Mouse (Mus musculus) A20 (cell line): ENCODE data around the gene Scaf11.
"Not testable (repeated sequence)": the region's sequence is repeated elsewhere in the genome, so short reads cannot be mapped to it uniquely, and the experiment has no call there.

Source experiments
- DNase-seq: peaks from one replicate; pipeline ENCODE4 v3.0.0-alpha.2; 2011; ENCODE audit warnings: low read depth, low spot score

The Scaf11 gene

GRCm38 (mm10) chr15:96465076-96465475, 4.4 kb upstream of the Scaf11 start:
- no peak for DNase-seq

GRCm38 (mm10) chr15:96463821-96464220, 3.2 kb upstream of the Scaf11 start:
- DNase-seq: peak; percentile 25

GRCm38 (mm10) chr15:96462611-96463010, 2.0 kb upstream of the Scaf11 start:
- DNase-seq: no peak

- DNase-seq: peak; percentile 80
These were observed 1.2 kb upstream of the Scaf11 start for GRCm38 (mm10) chr15:96461541-96462512.

GRCm38 (mm10) chr15:96460451-96460729, 253 bp downstream of the Scaf11 start:
- no peak for DNase-seq

- peak; percentile 80 for DNase-seq
These were observed 747 bp downstream of the Scaf11 start for GRCm38 (mm10) chr15:96459741-96460450.

- peak; percentile 16 for DNase-seq
These were observed 2.4 kb downstream of the Scaf11 start for GRCm38 (mm10) chr15:96458273-96458672.

GRCm38 (mm10) chr15:96457338-96457664, 3.3 kb downstream of the Scaf11 start:
- DNase-seq: no peak

GRCm38 (mm10) chr15:96456651-96457337, 3.8 kb downstream of the Scaf11 start:
- DNase-seq: peak; percentile 22

- DNase-seq: no peak
These were observed 4.9 kb downstream of the Scaf11 start for GRCm38 (mm10) chr15:96455595-96456214.

- DNase-seq: no peak
These were observed 7.3 kb downstream of the Scaf11 start for GRCm38 (mm10) chr15:96453346-96453745.

- DNase-seq: no peak
These were observed 11.9 kb downstream of the Scaf11 start for GRCm38 (mm10) chr15:96448656-96449299.

GRCm38 (mm10) chr15:96446785-96447184, 13.9 kb downstream of the Scaf11 start:
- no peak for DNase-seq

GRCm38 (mm10) chr15:96441480-96441879, 19.2 kb downstream of the Scaf11 start:
- not testable (repeated sequence) for DNase-seq

- no peak for DNase-seq
These were observed 26.4 kb downstream of the Scaf11 start for GRCm38 (mm10) chr15:96434202-96434601.

GRCm38 (mm10) chr15:96419920-96420319, 40.7 kb downstream of the Scaf11 start:
- no peak for DNase-seq

- no peak for DNase-seq
These were observed 42.5 kb downstream of the Scaf11 start for GRCm38 (mm10) chr15:96418161-96418560.

GRCm38 (mm10) chr15:96408717-96409121, 51.9 kb downstream of the Scaf11 start:
- DNase-seq: no peak

- DNase-seq: no peak
These were observed 53.5 kb downstream of the Scaf11 start for GRCm38 (mm10) chr15:96407151-96407550.

GRCm38 (mm10) chr15:96406253-96406652, 54.4 kb downstream of the Scaf11 start:
- peak; percentile 23 for DNase-seq

- DNase-seq: peak; percentile 24
These were observed 55.1 kb downstream of the Scaf11 start for GRCm38 (mm10) chr15:96405548-96405947.
